Mouse (Mus musculus): ENCODE measurements around the gene Pgap3. TPM values are rescaled to one million over a fixed set of nuclear protein-coding genes. Genes with fewer than 3 reads are reported as not detected.
A peak's percentile ranks its signal among the peaks of the same experiment; 100 is the strongest.

The Pgap3 gene
- polyA plus RNA-seq, 1 experiment from 2014 or later: 9.8 TPM

- 61% methylated on average over 4 of the region's 4 CpGs for WGBS
- Histone ChIP-seq H3K27me3 (ENCODE audit: insufficient read depth, poor library complexity, severe bottlenecking) (peaks cover 99% of the 10 kb centered on the region), H3K27ac (no peak overlapping the region), H3K4me3 (no peak overlapping the region), H3K4me1 (replicated peaks) (peaks cover 37% of the 10 kb centered on the region), H3K9me3 (no peaks in the 10 kb centered on the region), H3K36me3 (no peaks in the 10 kb centered on the region)
- no peak for DNase-seq (ENCODE audit: low spot score)
Measured at GRCm38 (mm10) chr11:98341174-98341573, 59.1 kb downstream of the Pgap3 start.

- no peak overlapping the region for H3K4me3 ChIP-seq
Measured at GRCm38 (mm10) chr11:98340597-98340996, 59.7 kb downstream of the Pgap3 start.

DNA sequence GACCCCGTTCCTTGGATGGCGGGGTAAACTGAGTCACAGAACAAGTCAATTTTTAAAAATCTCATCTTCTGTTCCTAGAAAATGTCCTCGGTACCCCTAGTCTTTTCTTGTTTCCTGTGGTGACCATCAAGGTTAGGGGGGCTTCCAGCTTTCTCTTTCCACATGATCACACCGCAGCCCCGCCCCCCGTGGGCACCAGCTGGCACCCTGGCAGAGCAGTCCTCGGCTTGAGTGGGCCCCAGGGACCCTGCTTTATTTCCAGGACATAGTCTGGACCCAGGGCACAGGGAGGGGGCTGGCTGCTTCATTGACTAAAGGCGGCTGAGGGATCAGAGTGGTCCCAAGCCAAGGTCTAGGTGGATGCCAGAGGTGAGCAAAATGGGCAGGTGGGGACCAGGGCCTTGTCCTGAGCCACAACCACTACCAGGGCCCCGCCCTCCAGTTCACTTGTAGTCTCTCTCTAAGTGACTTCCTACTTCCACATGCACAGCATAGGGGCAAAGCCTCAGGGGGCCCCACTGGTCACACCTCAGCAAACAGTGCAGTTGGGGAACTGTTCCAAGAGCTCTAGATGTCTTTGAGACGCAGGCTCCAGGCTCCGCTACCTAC is 60.5 kb downstream of the Pgap3 start:
- H3K36me3 ChIP-seq: no peaks in the 10 kb centered on the region
- H3K27ac ChIP-seq: no peak overlapping the region
- H3K4me1 ChIP-seq (replicated peaks): peaks cover 33% of the 10 kb centered on the region
- WGBS: 8% methylated on average over 11 of the region's 11 CpGs
- peak; percentile 9 for DNase-seq (ENCODE audit: low spot score)
- peak overlapping the region; percentile 55 for H3K4me3 ChIP-seq
- H3K27me3 ChIP-seq (ENCODE audit: insufficient read depth, poor library complexity, severe bottlenecking): peaks cover 99% of the 10 kb centered on the region
- H3K9me3 ChIP-seq: no peaks in the 10 kb centered on the region

More at GRCm38 (mm10) chr11:98340597-98340996, 59.7 kb downstream of the Pgap3 start:
- DNase-seq (ENCODE audit: low spot score): no peak
- H3K36me3 ChIP-seq: no peaks in the 10 kb centered on the region
- no peaks in the 10 kb centered on the region for H3K9me3 ChIP-seq
- no peak overlapping the region for H3K27ac ChIP-seq
- H3K27me3 ChIP-seq (ENCODE audit: insufficient read depth, poor library complexity, severe bottlenecking): peaks cover 99% of the 10 kb centered on the region
- H3K4me1 ChIP-seq (replicated peaks): peaks cover 33% of the 10 kb centered on the region
- WGBS: 7% methylated on average over 4 of the region's 4 CpGs

GRCm38 (mm10) chr11:98339071-98339501 is 61.2 kb downstream of the Pgap3 start:
- DNase-seq (ENCODE audit: low spot score): no peak
- H3K27me3 ChIP-seq (ENCODE audit: insufficient read depth, poor library complexity, severe bottlenecking): peaks cover 99% of the 10 kb centered on the region
- peak overlapping the region; percentile 55 for H3K4me3 ChIP-seq
- peaks cover 40% of the 10 kb centered on the region for H3K4me1 ChIP-seq (replicated peaks)
- H3K9me3 ChIP-seq: no peaks in the 10 kb centered on the region
- WGBS: under 1% methylated on average over 19 of the region's 19 CpGs
- no peaks in the 10 kb centered on the region for H3K36me3 ChIP-seq
- H3K27ac ChIP-seq: no peak overlapping the region

Other genes starting within 250 kb of the Pgap3 start
- gene Med1, start 207.2 kb downstream of the Pgap3 start, polyA plus RNA-seq (2016; fragmentation: Nextera tagmentation; extraction: Ambion mirVana): 62.8 and 73.0 TPM in 2 replicates
- 10.2 and 12.6 TPM in 2 replicates for gene Cdk12, start 197.4 kb downstream of the Pgap3 start, polyA plus RNA-seq (2016; fragmentation: Nextera tagmentation; extraction: Ambion mirVana)
- 0.07 and 0.13 TPM in 2 replicates for gene Neurod2, start 70.8 kb downstream of the Pgap3 start, polyA plus RNA-seq (2016; fragmentation: Nextera tagmentation; extraction: Ambion mirVana)
- gene Ppp1r1b, start 52.1 kb downstream of the Pgap3 start, polyA plus RNA-seq (2016; fragmentation: Nextera tagmentation; extraction: Ambion mirVana): 1.0 and 1.3 TPM in 2 replicates
- gene Stard3, start 42.1 kb downstream of the Pgap3 start, polyA plus RNA-seq (2016; fragmentation: Nextera tagmentation; extraction: Ambion mirVana): 55.5 and 57.8 TPM in 2 replicates
- 0.17 and 0.29 TPM in 2 replicates for gene Tcap, start 16.7 kb downstream of the Pgap3 start, polyA plus RNA-seq (2016; fragmentation: Nextera tagmentation; extraction: Ambion mirVana)
- gene Pnmt, start 14.0 kb downstream of the Pgap3 start, polyA plus RNA-seq (2016; fragmentation: Nextera tagmentation; extraction: Ambion mirVana): 0.65 and 1.2 TPM in 2 replicates
- gene Erbb2, start 12.0 kb upstream of the Pgap3 start, polyA plus RNA-seq (2016; fragmentation: Nextera tagmentation; extraction: Ambion mirVana): 23.3 TPM in 2 replicates
- gene Mien1, start 38.5 kb upstream of the Pgap3 start, polyA plus RNA-seq (2016; fragmentation: Nextera tagmentation; extraction: Ambion mirVana): 120 and 161 TPM in 2 replicates
- 3.6 and 8.6 TPM in 2 replicates for gene Grb7, start 45.9 kb upstream of the Pgap3 start, polyA plus RNA-seq (2016; fragmentation: Nextera tagmentation; extraction: Ambion mirVana)
- gene Ikzf3, start 145.5 kb upstream of the Pgap3 start, polyA plus RNA-seq (2016; fragmentation: Nextera tagmentation; extraction: Ambion mirVana): 0.07 and 0.11 TPM in 2 replicates
- gene Zpbp2, start 150.6 kb upstream of the Pgap3 start, polyA plus RNA-seq (2016; fragmentation: Nextera tagmentation; extraction: Ambion mirVana): 0.14 and 0.37 TPM in 2 replicates
- 59.4 and 66.2 TPM in 2 replicates for gene Ormdl3, start 186.9 kb upstream of the Pgap3 start, polyA plus RNA-seq (2016; fragmentation: Nextera tagmentation; extraction: Ambion mirVana)
- not detected in 2 replicates for gene Lrrc3c, start 197.8 kb upstream of the Pgap3 start, polyA plus RNA-seq (2016; fragmentation: Nextera tagmentation; extraction: Ambion mirVana)
- 1.3 and 1.4 TPM in 2 replicates for gene Gm12355, start 225.2 kb upstream of the Pgap3 start, polyA plus RNA-seq (2016; fragmentation: Nextera tagmentation; extraction: Ambion mirVana)
- gene Gsdma3, start 225.9 kb upstream of the Pgap3 start, polyA plus RNA-seq (2016; fragmentation: Nextera tagmentation; extraction: Ambion mirVana): not detected in 2 replicates
- not detected in 2 replicates for gene Gsdma2, start 246.3 kb upstream of the Pgap3 start, polyA plus RNA-seq (2016; fragmentation: Nextera tagmentation; extraction: Ambion mirVana)